Mouse (Mus musculus) kidney, embryonic 14.5 days (tissue): ENCODE measurements at regions not wholly inside any gene's neighbourhood (a gene's known extent, or its start where the extent isn't known, plus 50 kb on each side); places are given as distances from the start of the nearest gene placed in this dataset.
A peak's percentile ranks its signal among the peaks of the same experiment; 100 is the strongest.

ENCODE experiments used
- ATAC-seq: fragments of 200-750 bp; cut with Nextera tagmentation; 2 replicates; pipeline ENCODE4 v1.8.0; 2017; ENCODE audit warnings: moderate number of reproducible peaks, mild to moderate bottlenecking, moderate TSS enrichment, moderate library complexity; ENCODE audit not compliant: low FRiP score, low TSS enrichment
- H3K27ac ChIP-seq: fragments of 300-500 bp; sonication (generic); 2 replicates; pipeline ENCODE4 v1.5.1; 2014; ENCODE audit warnings: low read depth, mild to moderate bottlenecking, low read length, moderate library complexity, mixed read lengths
- H3K27me3 ChIP-seq: fragments of 300-500 bp; sonication (generic); 2 replicates; pipeline ENCODE4 v1.6.1; 2014; ENCODE audit warnings: mild to moderate bottlenecking, low read length; ENCODE audit not compliant: control insufficient read depth, insufficient read depth
- H3K36me3 ChIP-seq: fragments of 300-500 bp; sonication (generic); 2 replicates; pipeline ENCODE4 v1.6.1; 2014; ENCODE audit warnings: low read length, mixed read lengths; ENCODE audit not compliant: control insufficient read depth, insufficient read depth
- H3K4me1 ChIP-seq: fragments of 300-500 bp; sonication (generic); 2 replicates; pipeline ENCODE4 v1.6.1; 2014; ENCODE audit warnings: low read length, mixed read lengths; ENCODE audit not compliant: control insufficient read depth, insufficient read depth
- H3K4me2 ChIP-seq: fragments of 300-500 bp; sonication (generic); replicated peaks from 2 replicates; pipeline ENCODE4 v1.6.1; 2014; ENCODE audit warnings: low read depth, mild to moderate bottlenecking, low read length
- H3K4me3 ChIP-seq: fragments of 300-500 bp; sonication (generic); 2 replicates; pipeline ENCODE4 v1.5.1; 2014; ENCODE audit warnings: mild to moderate bottlenecking, low read length
- H3K9ac ChIP-seq: fragments of 300-500 bp; sonication (generic); 2 replicates; pipeline ENCODE4 v1.6.1; 2014; ENCODE audit warnings: low read depth, mild to moderate bottlenecking, low read length, moderate library complexity
- H3K9me3 ChIP-seq: fragments of 300-500 bp; sonication (generic); 2 replicates; pipeline ENCODE4 v1.6.1; 2016; ENCODE audit warnings: low read length; ENCODE audit not compliant: control insufficient read depth
- WGBS: fragments of 180-500 bp; shearing (Covaris S2); extraction: QIAGEN DNeasy Blood & Tissue Kit; methylation state at CpG from one replicate; pipeline ENCODE4 v1.1.7; 2014; 5-methylcytosine and 5-hydroxymethylcytosine counted together

DNA sequence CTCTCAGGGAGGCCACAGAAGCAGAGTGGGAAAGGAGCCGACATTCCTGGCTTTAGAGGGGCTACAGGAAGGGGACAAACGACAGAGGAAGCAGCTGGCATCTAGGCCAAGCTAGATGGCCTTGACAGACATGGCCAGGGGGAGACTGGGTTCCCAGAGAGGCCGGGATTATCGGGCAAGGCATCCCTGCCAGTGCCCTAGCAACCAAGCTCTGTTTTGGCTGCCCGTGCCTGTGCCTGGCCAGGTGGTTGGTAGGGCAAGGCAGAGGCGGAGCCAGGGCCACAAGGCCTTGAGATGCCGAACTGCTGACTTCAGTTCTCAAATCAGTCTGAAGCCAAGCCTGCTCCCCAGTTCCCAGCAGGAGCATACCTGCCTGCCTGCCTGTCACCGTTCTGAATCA lies 142.7 kb downstream of the Vegfa start:
- H3K27ac ChIP-seq: no peak overlapping the region
- no peaks in the 10 kb centered on the region for H3K9me3 ChIP-seq
- H3K4me1 ChIP-seq: peaks cover 16% of the 10 kb centered on the region
- no peak overlapping the region for H3K9ac ChIP-seq
- WGBS: 65% methylated on average over 8 of the region's 8 CpGs
- H3K36me3 ChIP-seq: no peaks in the 10 kb centered on the region
- ATAC-seq: no peak
- no peak overlapping the region for H3K4me2 ChIP-seq
- H3K27me3 ChIP-seq: no peaks in the 10 kb centered on the region; the same call in 1 of the 2 replicates
- no peak overlapping the region for H3K4me3 ChIP-seq

DNA sequence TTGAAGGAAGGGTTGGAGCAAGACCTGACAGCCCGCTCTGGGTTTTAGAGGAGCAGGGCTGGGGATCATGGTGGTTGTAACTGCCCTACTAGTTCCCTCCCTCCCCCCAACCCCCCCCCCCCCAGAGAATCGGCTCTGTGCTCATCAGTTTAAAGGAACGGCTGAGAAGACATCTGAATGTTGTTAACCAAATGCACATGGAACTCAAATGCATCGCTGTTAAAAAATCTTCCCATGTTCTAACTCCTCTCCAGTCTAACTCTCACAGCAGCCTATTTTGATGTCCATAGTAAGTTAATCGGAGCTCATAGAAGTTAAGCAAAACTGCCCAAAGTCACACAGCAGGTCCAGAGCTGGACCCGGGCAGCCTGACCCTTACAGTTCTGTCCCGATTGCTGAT lies 143.1 kb downstream of the Vegfa start:
- H3K27ac ChIP-seq: no peak overlapping the region
- H3K4me2 ChIP-seq: no peak overlapping the region

DNA sequence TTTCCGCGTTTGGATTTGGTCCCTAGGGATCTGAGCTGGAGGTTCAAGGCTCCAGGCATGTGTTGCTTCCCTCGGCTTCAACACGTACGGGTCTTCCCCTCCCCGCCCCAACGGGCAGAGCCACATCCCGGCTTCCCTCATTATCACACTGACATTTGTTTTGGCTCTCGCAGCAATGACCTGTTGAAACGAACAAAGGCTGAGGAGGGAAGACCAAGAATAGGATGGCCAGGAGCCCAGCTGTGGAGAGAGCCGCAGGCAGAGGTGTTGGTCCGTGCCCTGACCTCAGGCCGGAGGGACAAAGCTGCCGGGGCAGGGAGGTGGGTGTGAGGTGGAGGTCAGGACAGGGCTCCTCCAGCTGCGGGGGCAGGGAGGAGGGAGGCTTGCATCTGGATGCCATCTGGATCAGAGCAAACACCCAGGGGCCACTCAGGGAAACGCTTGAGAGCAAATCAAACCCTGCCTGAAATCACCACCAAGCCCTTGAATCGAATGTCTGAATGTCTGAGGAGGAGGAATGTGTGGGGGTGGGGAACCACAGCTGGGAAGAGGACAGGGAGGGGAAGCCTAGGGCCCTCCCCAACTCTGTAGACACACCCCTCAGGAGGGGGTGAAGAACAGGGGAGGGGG lies 145.6 kb downstream of the Vegfa start:
- Histone ChIP-seq H3K4me1 (peaks cover 16% of the 10 kb centered on the region), H3K36me3 (no peaks in the 10 kb centered on the region), H3K4me3 (no peak overlapping the region), H3K4me2 (no peak overlapping the region; the same call in 1 of the 2 replicates), H3K27ac (peak overlapping the region; percentile 39; the same call in 1 of the 2 replicates), H3K9ac (0 out of 2 replicates have a peak overlapping the region, but pooled peaks have one; percentile 1), H3K9me3 (no peaks in the 10 kb centered on the region), H3K27me3 (no peaks in the 10 kb centered on the region; the same call in 1 of the 2 replicates)
- peak; percentile 63 for ATAC-seq
- 6% methylated on average over 17 of the region's 17 CpGs for WGBS

More for the DNA sequence above, 143.1 kb downstream of the Vegfa start:
- ATAC-seq: no peak
- WGBS: 65% methylated on average over 7 of the region's 7 CpGs
- Histone ChIP-seq H3K9me3 (no peaks in the 10 kb centered on the region), H3K36me3 (no peaks in the 10 kb centered on the region), H3K27me3 (no peaks in the 10 kb centered on the region; the same call in 1 of the 2 replicates), H3K4me1 (peaks cover 16% of the 10 kb centered on the region), H3K9ac (no peak overlapping the region), H3K4me3 (no peak overlapping the region)

- H3K27ac ChIP-seq: no peak overlapping the region
- 40% methylated on average over 24 of the region's 24 CpGs for WGBS
- no peaks in the 10 kb centered on the region; the same call in 1 of the 2 replicates for H3K27me3 ChIP-seq
- no peak overlapping the region for H3K4me3 ChIP-seq
- no peak for ATAC-seq
- H3K9ac ChIP-seq: no peak overlapping the region
- H3K9me3 ChIP-seq: no peaks in the 10 kb centered on the region
- peaks cover 16% of the 10 kb centered on the region for H3K4me1 ChIP-seq
- no peaks in the 10 kb centered on the region for H3K36me3 ChIP-seq
- no peak overlapping the region for H3K4me2 ChIP-seq
Observed at GRCm38 (mm10) chr17:45885461-45886336, 146.5 kb downstream of the Vegfa start.

- H3K36me3 ChIP-seq: no peaks in the 10 kb centered on the region
- peaks cover 16% of the 10 kb centered on the region for H3K4me1 ChIP-seq
- H3K27me3 ChIP-seq: no peaks in the 10 kb centered on the region; the same call in 1 of the 2 replicates
- 71% methylated on average over 9 of the region's 9 CpGs for WGBS
- H3K9me3 ChIP-seq: no peaks in the 10 kb centered on the region
- no peak overlapping the region for H3K4me2 ChIP-seq
- no peak overlapping the region for H3K4me3 ChIP-seq
- H3K9ac ChIP-seq: no peak overlapping the region
- ATAC-seq: no peak
- H3K27ac ChIP-seq: no peak overlapping the region
Observed at GRCm38 (mm10) chr17:45884021-45884722, 148.0 kb downstream of the Vegfa start.

DNA sequence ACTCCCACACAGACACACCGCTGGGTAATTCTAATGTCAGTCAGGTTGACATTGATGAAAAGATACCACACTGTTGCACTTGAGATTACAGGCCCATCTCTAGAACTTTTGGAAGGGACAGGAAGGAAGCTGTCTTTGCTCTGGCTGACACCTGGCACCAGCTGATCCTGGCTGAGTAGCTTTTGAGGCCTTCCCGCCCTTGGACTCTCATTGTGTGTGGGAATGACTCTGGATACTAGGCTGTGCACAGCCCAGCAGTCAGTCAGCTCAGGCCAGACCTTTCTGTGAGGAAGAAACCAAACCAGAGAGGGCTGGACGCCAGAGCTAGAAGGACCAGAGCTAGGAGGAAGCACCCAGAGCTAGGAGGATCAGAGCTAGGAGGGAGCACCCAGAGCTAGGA lies 149.0 kb upstream of the 1600014C23Rik start:
- ATAC-seq: no peak
- WGBS: 74% methylated on average over 3 of the region's 3 CpGs
- Histone ChIP-seq H3K4me3 (no peak overlapping the region), H3K27me3 (no peaks in the 10 kb centered on the region; the same call in 1 of the 2 replicates), H3K4me2 (no peak overlapping the region), H3K36me3 (no peaks in the 10 kb centered on the region), H3K9me3 (0 out of 2 replicates have a peak, but pooled peaks cover 3% of the 10 kb centered on the region), H3K27ac (no peak overlapping the region), H3K4me1 (peaks cover 16% of the 10 kb centered on the region), H3K9ac (no peak overlapping the region)

DNA sequence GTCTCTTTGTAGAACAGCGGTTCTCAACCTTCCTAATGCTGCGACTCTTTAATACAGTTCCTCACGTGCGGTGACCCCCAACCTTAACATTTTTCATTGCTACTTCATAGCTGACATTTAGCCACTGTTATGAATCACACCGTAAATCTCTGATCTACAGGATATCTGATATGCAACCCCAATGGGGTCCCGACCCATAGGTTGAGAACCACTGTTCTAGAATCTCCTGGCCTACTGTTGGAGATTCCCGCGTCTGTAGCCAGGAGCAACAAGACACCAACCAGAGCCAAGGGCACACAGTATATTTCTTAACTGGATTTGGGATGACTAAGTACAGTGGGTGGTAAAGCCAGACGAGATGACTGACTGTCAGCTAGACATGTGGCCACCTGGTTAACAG lies 147.6 kb upstream of the 1600014C23Rik start:
- Histone ChIP-seq H3K27ac (no peak overlapping the region), H3K4me2 (no peak overlapping the region), H3K4me3 (no peak overlapping the region), H3K4me1 (peaks cover 10% of the 10 kb centered on the region), H3K9me3 (0 out of 2 replicates have a peak, but pooled peaks cover 3% of the 10 kb centered on the region), H3K36me3 (no peaks in the 10 kb centered on the region), H3K9ac (no peak overlapping the region), H3K27me3 (no peaks in the 10 kb centered on the region)
- WGBS: 85% methylated on average over 9 of the region's 9 CpGs
- ATAC-seq: no peak

DNA sequence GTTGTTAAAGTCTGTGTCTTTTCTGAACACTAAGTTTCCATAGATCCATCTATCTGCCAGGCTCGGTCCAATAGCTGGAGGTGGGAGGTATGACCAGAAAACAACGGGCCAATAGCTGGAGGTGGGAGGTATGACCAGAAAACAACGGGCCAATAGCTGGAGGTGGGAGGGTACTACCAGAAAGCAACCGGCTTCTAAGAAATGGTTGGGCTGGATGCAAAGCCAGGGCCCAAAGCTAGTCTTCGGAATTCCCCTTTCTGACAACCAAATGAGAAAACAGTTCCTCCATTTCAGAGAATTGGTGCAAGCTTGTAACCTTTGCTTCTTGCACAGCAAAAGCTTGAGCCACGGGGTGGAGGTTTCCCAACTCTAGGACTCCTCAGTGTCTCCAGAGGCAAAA lies 147.1 kb upstream of the 1600014C23Rik start:
- Histone ChIP-seq H3K4me3 (no peak overlapping the region), H3K4me1 (peaks cover 5% of the 10 kb centered on the region), H3K27me3 (no peaks in the 10 kb centered on the region), H3K36me3 (no peaks in the 10 kb centered on the region), H3K27ac (no peak overlapping the region), H3K4me2 (no peak overlapping the region), H3K9me3 (0 out of 2 replicates have a peak, but pooled peaks cover 3% of the 10 kb centered on the region), H3K9ac (no peak overlapping the region)
- ATAC-seq: no peak
- WGBS: 86% methylated on average over 6 of the region's 6 CpGs
